In genomic region chr11:11114234-11115030, GRCm38 (mm10) we compare ENCODE assay signal across 8 mouse cellular contexts. TPM values are rescaled to one million over a fixed set of nuclear protein-coding genes. Genes with fewer than 3 reads are reported as not detected.
DNase-seq lines count a peak whose midpoint lies in the region; ATAC-seq and TF ChIP-seq lines count a peak whose summit lies in the region.

No protein-coding gene starts in this region.

- H3K4me3 ChIP-seq in lung, postnatal 0 days (ENCODE audit: low read depth, low read length): peak overlapping the region; percentile 2; the same call in 1 of the 2 replicates
- H3K4me3 ChIP-seq in intestine, embryonic 16.5 days (ENCODE audit: low read length): peak overlapping the region; percentile 43

- no peak for ATAC-seq in lung, postnatal 0 days
- peak; percentile 27; the same call in 1 of the 2 replicates for ATAC-seq in intestine, embryonic 16.5 days

- no peaks in the 10 kb centered on the region for H3K9me3 ChIP-seq in lung, postnatal 0 days (ENCODE audit: low read length)
- H3K9me3 ChIP-seq in intestine, embryonic 16.5 days (ENCODE audit: control insufficient read depth, low read length): no peaks in the 10 kb centered on the region

- no peaks in the 10 kb centered on the region for H3K36me3 ChIP-seq in lung, postnatal 0 days (ENCODE audit: insufficient read depth, low read length)
- no peaks in the 10 kb centered on the region for H3K36me3 ChIP-seq in intestine, embryonic 16.5 days (ENCODE audit: control insufficient read depth, insufficient read depth, low read length)

- DNase-seq in cerebellum, postnatal 4 days (ENCODE audit: low spot score in 2 of 2): peak; percentile 22 to 26
- DNase-seq in cerebellum, adult 9-11 months: no peak
- no peak for DNase-seq in lung, postnatal 0 days (ENCODE audit: low spot score)
- no peak for DNase-seq in lung, postnatal 14 days
- DNase-seq in retina, embryonic 14.5 days (ENCODE audit: low spot score): peak; percentile 33
- no peak for DNase-seq in ovary, postnatal 10 days (ENCODE audit: low spot score)
- DNase-seq in T-cell, adult 2 months (ENCODE audit: low spot score): no peak

- TF ChIP-seq EP300 in lung, postnatal 0 days (IDR thresholded peaks at IDR 0.05): no peak

- H3K27me3 ChIP-seq in lung, postnatal 0 days (replicated peaks; ENCODE audit: insufficient read depth, low read length): peaks cover 35% of the 10 kb centered on the region
- peaks cover 47% of the 10 kb centered on the region for H3K27me3 ChIP-seq in intestine, embryonic 16.5 days (replicated peaks; ENCODE audit: control insufficient read depth, insufficient read depth, low read length)

- H3K9ac ChIP-seq in lung, postnatal 0 days (replicated peaks; ENCODE audit: low read depth): no peak overlapping the region
- no peak overlapping the region for H3K9ac ChIP-seq in intestine, embryonic 16.5 days (ENCODE audit: low read depth, low read length)

- 2% methylated on average over 34 of the region's 34 CpGs for WGBS in lung, postnatal 0 days
- WGBS in intestine, embryonic 16.5 days: 1% methylated on average over 34 of the region's 34 CpGs

- H3K4me1 ChIP-seq in lung, postnatal 0 days (ENCODE audit: insufficient read depth, low read depth, low read length): no peaks in the 10 kb centered on the region
- H3K4me1 ChIP-seq in intestine, embryonic 16.5 days (ENCODE audit: control insufficient read depth, insufficient read depth, low read length): peaks cover 16% of the 10 kb centered on the region

- no peak for TF ChIP-seq CTCF in lung, postnatal 0 days (IDR thresholded peaks at IDR 0.05)

- peak overlapping the region; percentile 58 for H3K4me2 ChIP-seq in lung, postnatal 0 days (replicated peaks; ENCODE audit: low read depth, low read length)
- H3K4me2 ChIP-seq in intestine, embryonic 16.5 days (ENCODE audit: low read depth, low read length): peak overlapping the region; percentile 58

- no peak overlapping the region for H3K27ac ChIP-seq in lung, postnatal 0 days (ENCODE audit: low read length)
- no peak overlapping the region for H3K27ac ChIP-seq in intestine, embryonic 16.5 days (ENCODE audit: low read length)

RNA-seq across cellular contexts. Expression of gene Vwc2, which starts 0.4 kb away (rescaled TPM):
- 0.27 and 0.39 TPM in 2 replicates for polyA plus RNA-seq in lung, postnatal 0 days (2015; fragmentation: Nextera tagmentation; extraction: Ambion mirVana)
- polyA plus RNA-seq in intestine, embryonic 16.5 days (2015; fragmentation: Nextera tagmentation; extraction: Ambion mirVana): 0.22 TPM in 2 replicates

Comparison
In these comparisons a context has a peak if more than half of its experiments do, and no peak if none do; other contexts are left out.
1. DNase-seq: peak in cerebellum, postnatal 4 days (2 of 2) and retina, embryonic 14.5 days (single experiment); none in cerebellum, adult 9-11 months (single experiment), lung, postnatal 0 days (single experiment), lung, postnatal 14 days (single experiment), ovary, postnatal 10 days (single experiment) and T-cell, adult 2 months (single experiment).